Mouse (Mus musculus) skeletal muscle tissue, postnatal 0 days (tissue): ENCODE measurements around the gene Zscan4e. TPM values are rescaled to one million over a fixed set of nuclear protein-coding genes. Genes with fewer than 3 reads are reported as not detected.

ENCODE experiments used
- microRNA-seq, 2 experiments: library from miRNA; unstranded; fragments of <30 nt; microRNA quantifications; one replicate each; pipeline ENCODE4; 2016
- polyA plus RNA-seq: library from polyadenylated mRNA; unstranded; fragments of >200 nt; fragmentation: Nextera tagmentation; extraction: Ambion mirVana; gene quantifications from 2 replicates; pipeline ENCODE4 v1.2.1, GENCODE M21; 2015

Gene Zscan4e
- not detected in 2 replicates for polyA plus RNA-seq

DNA sequence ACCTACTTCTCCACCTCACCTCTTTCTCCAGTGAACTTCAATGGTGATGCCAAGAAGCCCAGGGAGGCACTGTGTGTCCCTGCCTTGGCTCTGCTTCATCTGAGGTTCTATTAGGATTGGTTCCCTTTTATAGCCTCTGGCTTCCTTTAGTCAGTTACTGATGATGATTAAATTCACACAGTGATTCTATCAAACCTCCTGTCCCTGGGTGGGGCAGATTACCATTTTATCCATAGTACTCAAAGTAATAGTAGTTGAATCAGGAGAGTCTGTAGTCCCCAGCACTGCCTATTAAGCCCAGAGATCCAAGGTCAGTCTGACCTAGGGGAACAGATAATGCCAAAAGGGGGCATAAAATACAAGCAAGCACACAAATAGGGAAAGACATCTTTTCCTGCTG lies at the start of gene Zscan4e:
Zscan4e (minus strand) TSS at position 101 of the 400 bp plus-strand sequence.

Small RNA genes within 50 kb of the gene (microRNA-seq; reads per million reads assigned to microRNA genes)
- 0 reads per million in 2 experiments for gene Gm23087
- 0 reads per million in 2 experiments for gene Gm26248

Other genes starting within 250 kb of the Zscan4e start
- gene Zscan4-ps1, start 241.0 kb downstream of the Zscan4e start, polyA plus RNA-seq, result not detected in 2 replicates
- not detected in 2 replicates for gene Zscan4d, start 144.5 kb downstream of the Zscan4e start, polyA plus RNA-seq
- gene Zscan4f, start 87.2 kb upstream of the Zscan4e start, polyA plus RNA-seq, result not detected in 2 replicates
- not detected in 2 replicates for gene Zscan4-ps2, start 203.6 kb upstream of the Zscan4e start, polyA plus RNA-seq